Mouse (Mus musculus) lung, postnatal 25 days (tissue): ENCODE results near the gene Tas2r119.

Source experiments
- DNase-seq: peaks from one replicate; pipeline ENCODE4 v3.0.0; 2022; ENCODE audit warnings: low spot score

The Tas2r119 gene

GRCm38 (mm10) chr15:32226381-32226780 lies 49.3 kb downstream of the Tas2r119 start:
- DNase-seq, result no peak

GRCm38 (mm10) chr15:32226888-32227395 lies 49.9 kb downstream of the Tas2r119 start:
- no peak for DNase-seq
